Mouse (Mus musculus): ENCODE data around the gene Rabgap1l.

DNA sequence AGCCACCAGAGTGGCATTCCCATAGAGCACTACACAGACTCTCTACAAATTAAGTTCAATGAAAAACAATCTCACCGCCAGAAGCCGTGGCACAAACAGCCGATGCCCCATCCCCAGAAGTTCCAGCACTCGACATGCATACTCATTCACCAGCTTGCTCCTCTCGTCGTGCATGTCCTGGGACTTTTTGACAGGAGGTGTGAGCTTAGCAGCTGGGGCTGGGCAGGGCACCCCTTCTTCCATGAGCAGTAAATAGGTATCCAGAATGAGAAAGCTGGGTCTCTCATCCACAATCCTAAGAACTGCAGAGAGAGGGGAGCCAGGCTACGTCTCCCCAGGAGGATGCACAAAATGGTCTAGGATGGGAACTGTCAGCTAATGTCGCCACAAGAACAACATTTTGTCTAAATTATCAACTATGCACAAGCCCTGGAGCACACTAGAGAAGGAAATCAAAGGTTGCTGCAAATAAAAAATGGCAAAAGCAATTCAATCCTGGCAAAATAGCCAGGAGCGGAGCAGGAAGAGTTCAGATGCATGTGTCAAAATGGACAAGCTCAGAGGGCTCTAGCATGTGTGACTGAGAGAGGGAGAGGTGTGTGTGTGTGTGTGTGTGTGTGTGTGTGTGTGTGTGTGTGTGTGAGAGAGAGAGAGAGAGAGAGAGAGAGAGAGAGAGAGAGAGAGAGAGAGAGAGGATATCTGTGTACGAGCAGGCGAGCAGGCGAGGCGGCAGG is 441.7 kb downstream of the Rabgap1l start:
- TF ChIP-seq CTCF (conservative IDR thresholded peaks at IDR 0.05; ENCODE audit: low read length) (no peak), NANOG (IDR thresholded peaks at IDR 0.05; ENCODE audit: borderline replicate concordance, low read length) (no peak)

Measured in E14TG2a.4 (cell line).